Mouse (Mus musculus): ENCODE data around the gene Vmn1r53. TPM values are rescaled to one million over a fixed set of nuclear protein-coding genes. Genes with fewer than 3 reads are reported as not detected.
"Not testable (repeated sequence)": the region's sequence is repeated elsewhere in the genome, so short reads cannot be mapped to it uniquely, and the experiment has no call there.

The Vmn1r53 gene
- total RNA-seq (2021): not detected
- long read RNA-seq, experiment 1: 0 reads
- long read RNA-seq, experiment 2: 0 reads

DNA sequence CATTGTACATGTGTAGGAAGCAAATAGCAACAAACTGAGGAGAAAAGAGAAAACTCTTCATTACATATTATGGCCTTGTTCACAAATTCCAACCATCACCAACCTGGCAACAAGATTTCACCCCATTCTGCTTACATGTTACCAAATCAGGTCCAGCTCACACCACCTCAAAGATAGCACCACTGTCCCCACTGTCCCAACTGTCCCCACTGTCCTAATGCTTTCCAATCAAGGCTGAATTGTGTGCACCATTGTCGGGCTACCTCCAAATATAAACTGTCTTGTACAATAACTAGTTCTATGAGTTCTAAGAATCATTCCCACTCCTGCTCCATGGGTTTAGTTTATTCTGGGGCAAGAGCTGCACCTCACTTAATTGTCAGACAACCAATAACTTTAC is at the start of gene Vmn1r53:
TSS of gene Vmn1r53 (minus strand) at position 101 of the 400 bp plus-strand sequence.
- intact Hi-C loops (cut with DNase I): no loop called here
- no peak for DNase-seq (ENCODE audit: low spot score in 2 of 2)

DNA sequence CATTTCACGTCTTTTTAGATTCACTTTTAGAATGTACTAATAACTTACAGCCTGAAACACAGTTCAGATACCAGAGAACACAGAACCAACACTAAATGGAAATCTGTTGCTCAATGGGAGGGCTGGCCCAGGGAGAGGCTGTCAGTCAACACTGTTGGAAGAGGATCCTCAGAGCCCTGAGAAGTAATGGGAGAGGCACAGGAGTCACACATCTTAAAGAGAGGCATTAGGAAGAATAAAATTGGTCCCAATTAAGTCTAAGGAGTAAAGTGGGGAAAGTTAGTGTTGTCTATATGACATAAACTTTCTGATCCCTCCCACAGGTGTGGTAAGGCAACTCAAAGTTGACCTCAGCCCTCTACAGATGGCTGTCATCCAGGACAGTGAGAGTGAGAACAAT is 21.8 kb upstream of the Vmn1r53 start, which contains the start of gene Vmn1r54:
TSS of gene Vmn1r54 (plus strand) at position 301 of the 400 bp plus-strand sequence.
- intact Hi-C loops (cut with DNase I): no loop called here
- DNase-seq (ENCODE audit: low spot score in 2 of 2): no peak

- intact Hi-C loops (cut with DNase I): no loop called here
- no peak for DNase-seq (ENCODE audit: low spot score in 2 of 2)
Observed at GRCm38 (mm10) chr6:90244019-90244418, 19.8 kb upstream of the Vmn1r53 start.

- no peak for DNase-seq (ENCODE audit: low spot score in 2 of 2)
- intact Hi-C loops (cut with DNase I): no loop called here
Observed at GRCm38 (mm10) chr6:90232681-90233080, 8.4 kb upstream of the Vmn1r53 start.

GRCm38 (mm10) chr6:90232114-90232513 is 7.9 kb upstream of the Vmn1r53 start:
- DNase-seq (ENCODE audit: low spot score in 2 of 2); intact Hi-C loops (cut with DNase I): not testable (repeated sequence)

DNA sequence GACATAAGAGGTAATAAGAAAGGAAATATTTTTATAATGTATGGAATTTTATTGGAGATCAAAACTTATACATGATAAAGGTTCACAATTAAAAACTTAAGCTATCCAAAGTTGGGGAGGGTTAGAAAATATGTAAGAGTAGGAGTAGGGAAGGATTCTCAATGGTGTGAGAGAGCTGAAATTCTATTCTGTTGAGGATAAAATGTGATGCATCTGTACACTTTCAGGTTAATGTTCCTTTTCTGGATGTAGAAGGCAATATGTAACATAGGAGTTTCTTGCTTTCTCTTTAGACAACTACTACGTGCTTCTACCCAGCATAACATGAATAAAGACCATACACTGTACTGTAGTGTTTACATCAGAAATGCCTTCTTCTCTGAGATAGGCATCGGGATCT is 21.7 kb downstream of the Vmn1r53 start, which contains the start of gene V1ra8:
TSS of gene V1ra8 (plus strand) at position 301 of the 400 bp plus-strand sequence.
- intact Hi-C loops (cut with DNase I); DNase-seq (ENCODE audit: low spot score in 2 of 2): not testable (repeated sequence)

DNA sequence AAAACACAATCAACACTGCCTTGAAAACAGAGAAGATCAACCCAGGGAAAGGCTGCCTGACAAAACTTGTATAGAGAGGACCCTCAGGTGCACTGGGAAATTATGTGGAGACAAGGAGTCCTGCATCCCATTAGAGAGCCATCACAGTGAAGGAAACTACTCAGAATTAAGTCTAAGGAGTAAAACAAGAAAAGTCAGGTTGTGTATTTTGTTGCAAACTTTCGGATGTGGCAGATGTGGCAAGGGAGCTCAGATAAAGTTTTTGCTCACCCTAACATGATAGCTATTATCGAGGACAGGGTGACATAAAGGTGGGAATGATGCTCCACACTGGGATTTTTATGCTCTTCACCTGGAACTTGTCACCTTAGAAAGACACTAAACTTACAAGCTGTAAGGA is 49.7 kb downstream of the Vmn1r53 start, which contains the start of gene Vmn1r52:
TSS of gene Vmn1r52 (plus strand) at position 301 of the 400 bp plus-strand sequence.
- intact Hi-C loops (cut with DNase I): no loop called here
- DNase-seq (ENCODE audit: low spot score in 2 of 2): no peak

Other genes starting within 250 kb of the Vmn1r53 start
- gene Vmn1r47, start 208.3 kb downstream of the Vmn1r53 start, total RNA-seq (2021): not detected
- gene Vmn1r48, start 187.6 kb downstream of the Vmn1r53 start, total RNA-seq (2021): not detected
- not detected for gene Vmn1r49, start 145.9 kb downstream of the Vmn1r53 start, total RNA-seq (2021)
- gene Vmn1r50, start 123.0 kb downstream of the Vmn1r53 start, total RNA-seq (2021): not detected
- gene Vmn1r51, start 101.8 kb downstream of the Vmn1r53 start, total RNA-seq (2021): not detected
- gene Vmn1r52, start 49.6 kb downstream of the Vmn1r53 start, total RNA-seq (2021): not detected
- not detected for gene V1ra8, start 21.6 kb downstream of the Vmn1r53 start, total RNA-seq (2021)
- not detected for gene Vmn1r54, start 21.9 kb upstream of the Vmn1r53 start, total RNA-seq (2021)
- gene BC048671, start 76.8 kb upstream of the Vmn1r53 start, total RNA-seq (2021): not detected
- gene Chst13, start 100.7 kb upstream of the Vmn1r53 start, total RNA-seq (2021): not detected
- not detected for gene Uroc1, start 108.8 kb upstream of the Vmn1r53 start, total RNA-seq (2021)
- 10 to 100 TPM; 23.3 to 24.1 TPM for gene Zxdc, start 145.1 kb upstream of the Vmn1r53 start, total RNA-seq (2021)
- gene Cfap100, start 204.4 kb upstream of the Vmn1r53 start, total RNA-seq (2021): 1 to 10 TPM; 3.2 to 4.0 TPM
- gene Klf15, start 238.1 kb upstream of the Vmn1r53 start, total RNA-seq (2021): 10 to 100 TPM; 18.9 to 27.7 TPM